Mouse (Mus musculus) liver (tissue): ENCODE data around the gene Sgsm2.

Experiments
- DNase-seq: peaks from one replicate; pipeline ENCODE4 v3.0.0-alpha.2; 2020; ENCODE audit warnings: mixed read lengths

The Sgsm2 gene

GRCm38 (mm10) chr11:74840739-74841138, 56.1 kb downstream of the Sgsm2 start:
- DNase-seq: no peak

DNA sequence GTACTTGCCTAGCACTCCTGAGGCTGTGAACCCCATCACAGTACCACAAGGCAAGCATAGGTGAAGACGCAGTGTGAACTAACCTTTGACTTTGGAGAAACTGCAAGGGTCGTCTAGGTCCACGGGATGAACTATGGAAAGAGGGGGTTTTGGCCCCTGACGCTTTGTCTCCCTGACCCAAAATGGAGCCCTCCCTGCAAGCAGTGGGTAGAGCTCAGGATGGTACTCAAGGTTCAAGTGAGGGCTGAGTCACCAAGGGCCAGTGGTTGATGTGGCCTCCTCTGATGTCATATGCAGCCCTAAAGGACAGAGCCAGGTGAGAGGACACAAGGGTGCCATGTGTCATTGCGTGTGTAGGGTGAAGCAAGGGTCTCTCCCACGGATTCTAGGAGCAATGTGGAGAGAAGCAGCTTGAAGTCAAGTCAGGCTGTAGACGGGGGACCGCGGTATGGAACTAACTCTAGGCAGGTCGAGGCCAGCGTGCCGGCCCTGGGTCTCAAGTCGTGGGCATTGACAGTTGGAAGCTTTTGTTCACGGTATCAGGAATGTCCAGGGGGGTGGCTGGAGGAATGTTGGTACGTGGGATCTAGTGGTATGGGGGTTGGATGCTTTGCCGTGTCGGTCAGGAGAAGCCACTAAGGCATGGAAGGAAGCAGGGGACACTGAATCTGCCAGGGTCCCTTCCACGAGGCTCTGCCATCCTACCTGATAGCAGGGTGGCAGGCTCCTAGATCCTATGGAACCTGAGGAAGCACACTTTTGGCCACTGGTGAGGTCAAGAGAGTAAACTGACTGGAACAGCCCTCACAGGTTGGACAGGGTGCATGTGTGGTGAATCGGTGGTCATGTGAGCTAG, 56.8 kb downstream of the Sgsm2 start:
- DNase-seq: no peak

- DNase-seq: peak; percentile 85
Measured at GRCm38 (mm10) chr11:74838971-74839370, 57.9 kb downstream of the Sgsm2 start.

- DNase-seq: peak; percentile 98
Measured at GRCm38 (mm10) chr11:74838441-74838840, 58.4 kb downstream of the Sgsm2 start.

DNA sequence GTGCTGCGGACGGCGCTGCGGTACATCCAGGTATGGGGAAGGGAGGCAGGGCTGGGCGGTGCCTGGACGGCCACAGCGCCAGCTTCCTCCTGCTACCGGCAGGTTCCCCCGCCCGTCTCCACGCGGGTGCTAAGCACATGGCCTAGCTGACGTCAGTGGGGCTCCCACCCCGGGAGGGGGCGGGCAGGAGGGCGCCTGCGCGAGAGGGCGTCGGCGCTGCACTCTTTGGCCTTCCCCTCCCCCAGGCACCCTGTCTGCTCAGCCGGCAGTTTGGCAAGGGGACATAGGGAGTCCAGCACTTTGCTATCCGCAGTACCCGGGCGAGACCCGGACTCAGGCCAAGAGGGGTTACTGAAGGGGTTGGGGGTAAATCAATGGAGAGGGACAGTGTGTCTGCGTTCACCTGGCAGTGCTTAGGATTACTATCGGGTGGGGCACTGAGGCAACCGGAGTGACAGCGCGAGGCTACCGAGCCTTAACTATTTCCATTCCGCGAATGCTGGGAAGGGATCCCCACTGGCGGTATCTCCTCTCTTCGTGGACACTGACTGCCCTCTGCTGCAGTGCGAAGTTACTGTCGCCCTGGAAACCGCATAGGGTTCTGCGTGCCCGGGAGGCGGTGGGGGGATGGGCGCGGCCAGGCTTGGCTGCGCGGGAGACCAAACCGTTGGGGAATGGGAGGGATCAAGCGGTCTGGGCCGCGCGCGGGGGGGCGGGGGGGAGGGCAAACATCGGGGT, 59.0 kb downstream of the Sgsm2 start:
- peak; percentile 97 for DNase-seq

- no peak for DNase-seq
Measured at GRCm38 (mm10) chr11:74837056-74837693, 59.7 kb downstream of the Sgsm2 start.

DNA sequence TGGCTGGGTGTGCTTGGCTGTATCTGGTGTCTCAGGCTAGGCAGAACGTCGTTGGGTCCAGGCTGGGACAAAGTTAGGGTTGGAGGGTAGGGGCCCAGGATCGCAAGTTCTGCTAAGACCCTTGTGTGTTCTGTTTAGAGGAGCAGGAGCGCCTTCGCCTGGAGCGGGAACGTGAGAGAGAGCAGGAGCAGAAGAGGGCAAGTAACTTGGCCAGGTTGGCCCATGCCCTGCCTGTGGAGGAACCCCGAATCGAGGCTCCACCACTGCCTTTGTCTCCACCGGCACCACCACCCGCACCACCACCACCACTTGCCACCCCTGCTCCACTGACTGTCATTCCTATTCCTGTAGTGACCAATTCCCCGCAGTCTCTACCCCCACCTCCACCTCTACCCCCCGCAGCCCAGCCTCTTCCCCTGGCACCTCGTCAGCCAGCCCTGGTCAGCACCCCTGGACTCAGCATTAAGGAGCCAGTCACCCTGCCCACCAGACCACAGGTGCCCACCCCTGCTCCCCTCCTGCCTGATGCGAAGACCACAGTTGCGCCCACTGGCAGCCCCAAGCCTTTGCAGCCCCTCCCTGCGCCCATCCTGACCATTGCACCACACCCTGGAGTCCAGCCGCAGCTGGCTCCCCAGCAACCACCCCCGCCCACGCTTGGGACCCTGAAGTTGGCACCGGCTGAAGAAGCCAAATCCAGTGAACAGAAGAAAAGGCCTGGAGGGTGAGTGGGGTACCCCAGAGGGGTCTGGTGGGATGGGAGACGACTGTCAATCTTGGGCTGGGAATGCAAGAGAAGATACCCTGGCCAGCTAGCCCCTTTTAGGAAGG, 60.4 kb downstream of the Sgsm2 start:
- no peak for DNase-seq

DNA sequence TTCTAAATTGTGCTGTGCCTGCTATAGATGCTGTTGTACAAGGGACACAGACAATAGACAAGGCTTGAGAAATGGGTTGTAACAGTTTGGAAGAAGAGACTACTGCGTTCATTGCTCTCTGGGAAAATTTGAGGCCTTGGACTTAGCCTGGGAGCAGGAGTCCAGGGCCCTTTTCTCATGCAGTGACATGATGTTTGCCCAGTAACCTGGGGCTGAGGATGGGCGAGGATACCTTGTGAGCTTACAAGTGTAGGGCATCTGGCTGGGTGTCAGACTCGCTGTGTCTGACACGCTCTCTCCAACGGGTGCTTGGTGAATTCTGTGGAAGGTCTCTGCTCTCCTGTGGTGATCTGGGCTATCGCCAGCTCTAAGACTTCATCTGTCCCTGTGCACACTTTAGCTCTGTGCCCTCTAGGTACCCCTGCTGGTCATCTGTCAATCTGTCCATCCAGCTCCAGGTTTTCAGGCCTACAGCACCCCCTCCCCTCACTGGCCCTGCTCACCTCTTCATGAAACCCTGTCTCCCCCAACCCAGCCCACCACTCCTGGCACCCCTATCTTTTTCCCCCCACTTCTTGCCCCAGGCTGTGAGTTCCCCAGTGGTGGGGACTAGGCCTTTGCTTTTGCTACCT, 61.2 kb downstream of the Sgsm2 start:
- no peak for DNase-seq

GRCm38 (mm10) chr11:74834650-74835277, 62.1 kb downstream of the Sgsm2 start:
- no peak for DNase-seq

GRCm38 (mm10) chr11:74834359-74834638, 62.6 kb downstream of the Sgsm2 start:
- DNase-seq: no peak

DNA sequence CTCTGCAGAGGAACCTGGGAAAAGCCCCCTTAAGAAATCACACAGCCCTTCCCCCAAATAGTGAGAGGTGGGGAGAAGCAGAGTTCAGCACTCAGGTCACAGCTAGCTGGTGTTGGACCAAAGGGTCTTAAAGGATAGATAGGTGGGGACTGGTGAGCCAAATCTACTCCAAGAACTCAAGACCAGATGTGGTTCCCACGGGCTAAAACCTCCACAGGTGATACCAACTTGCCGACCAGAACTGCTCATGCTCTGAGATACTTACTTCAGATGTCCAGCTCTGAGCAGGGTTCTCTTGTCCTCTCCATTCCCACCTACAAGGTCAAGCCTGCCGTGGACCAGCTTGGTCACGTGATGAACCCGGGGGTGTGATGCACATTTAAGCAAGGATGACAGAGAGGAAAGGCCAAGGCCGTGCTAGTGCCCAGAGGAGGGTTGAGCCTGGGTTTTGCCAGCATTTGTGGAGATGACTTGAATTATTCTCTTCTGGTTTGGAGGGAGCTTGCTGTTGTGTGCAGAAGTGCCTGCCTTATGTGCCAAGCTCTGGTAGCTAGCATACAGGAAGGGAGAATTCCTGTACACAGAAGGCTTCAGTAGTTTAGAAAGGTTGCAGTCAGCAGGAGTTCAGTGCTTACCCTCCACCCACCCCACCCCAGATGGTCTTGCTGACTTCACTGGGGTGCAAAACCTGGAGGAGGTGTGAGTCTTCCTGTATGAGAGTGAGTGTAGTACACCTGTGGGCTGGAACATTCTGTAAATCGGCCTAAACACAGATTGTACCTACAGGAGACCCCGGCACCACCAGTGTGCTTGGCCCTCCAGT, 63.1 kb downstream of the Sgsm2 start:
- DNase-seq: no peak

DNA sequence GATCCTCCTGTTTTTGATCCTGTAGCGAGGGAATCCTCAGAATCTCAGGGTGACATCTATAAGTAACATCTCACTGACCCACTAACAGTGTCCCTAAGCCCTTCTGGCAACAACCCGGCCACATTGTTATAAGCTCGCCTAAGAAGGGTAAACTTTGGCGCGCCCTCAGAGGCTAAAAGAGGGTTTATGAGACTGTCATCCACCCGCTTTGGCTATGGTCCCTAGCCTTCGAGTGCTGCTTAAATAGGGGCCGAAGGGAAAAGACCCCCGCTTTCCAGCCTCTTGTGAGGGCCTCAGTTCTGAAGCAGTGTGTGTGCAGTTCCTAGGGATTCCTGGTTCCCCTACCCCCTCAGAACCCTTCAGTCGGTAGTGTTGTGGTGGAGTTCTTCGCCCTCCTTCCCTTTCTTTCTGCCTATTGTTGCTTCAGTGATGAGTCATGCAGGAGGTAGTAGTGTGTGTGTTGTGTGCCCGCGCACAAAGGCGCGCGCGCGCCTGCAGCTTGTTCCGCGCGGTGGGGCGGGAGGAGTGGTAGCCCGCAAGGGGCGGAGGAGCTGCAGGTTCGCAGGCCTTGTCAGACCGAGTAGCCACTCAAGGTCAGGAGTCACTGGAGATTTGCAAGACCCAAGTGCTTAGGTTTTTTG, 64.2 kb downstream of the Sgsm2 start:
- DNase-seq: peak; percentile 79

DNA sequence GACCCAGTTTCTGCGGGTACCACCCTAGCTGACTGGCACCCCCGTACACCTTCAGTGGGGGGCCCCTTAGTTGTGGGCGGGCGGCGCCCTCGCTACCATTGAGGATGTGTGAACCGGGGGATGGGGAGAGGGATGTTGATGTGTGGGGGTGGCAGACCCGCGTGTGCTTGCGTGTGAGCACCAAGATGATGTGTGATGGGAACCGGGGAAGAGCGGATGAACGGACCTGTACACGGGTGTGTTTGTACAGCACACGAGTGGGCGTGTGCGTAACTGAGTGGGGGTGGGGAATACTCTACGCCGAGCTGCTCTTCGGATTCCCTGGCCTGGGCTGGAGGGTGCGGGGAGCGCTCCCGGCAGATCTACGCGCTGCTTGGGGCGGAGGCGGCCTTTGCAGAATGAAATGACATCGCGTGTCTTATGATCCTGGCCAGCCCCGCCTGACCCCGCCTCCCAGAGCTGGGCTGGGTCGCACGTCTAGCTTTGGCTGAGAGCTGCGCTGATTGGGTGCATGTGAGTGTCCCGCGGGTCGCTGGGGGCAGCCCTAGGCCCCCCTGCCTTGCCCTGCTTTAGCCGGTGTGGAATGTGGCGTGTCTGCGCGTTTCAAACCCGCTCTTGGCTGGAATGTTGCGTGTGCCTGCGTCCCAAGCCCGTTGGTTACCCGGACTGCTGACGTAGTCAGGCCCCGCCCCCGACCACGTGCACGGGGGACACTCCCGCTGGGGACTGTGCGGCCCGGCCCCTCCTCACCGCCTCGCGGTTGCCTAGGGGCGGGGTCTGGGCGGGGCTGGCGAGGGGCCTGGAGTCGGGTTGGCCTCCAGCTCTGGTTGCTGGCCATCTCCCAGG, 65.0 kb downstream of the Sgsm2 start:
- DNase-seq: peak; percentile 99

GRCm38 (mm10) chr11:74831191-74831605, 65.7 kb downstream of the Sgsm2 start:
- peak; percentile 68 for DNase-seq

- DNase-seq: peak; percentile 96
Measured at GRCm38 (mm10) chr11:74830256-74831161, 66.4 kb downstream of the Sgsm2 start, which contains the start of gene Mnt. TSS of gene Mnt (plus strand) at chr11:74830920.

DNA sequence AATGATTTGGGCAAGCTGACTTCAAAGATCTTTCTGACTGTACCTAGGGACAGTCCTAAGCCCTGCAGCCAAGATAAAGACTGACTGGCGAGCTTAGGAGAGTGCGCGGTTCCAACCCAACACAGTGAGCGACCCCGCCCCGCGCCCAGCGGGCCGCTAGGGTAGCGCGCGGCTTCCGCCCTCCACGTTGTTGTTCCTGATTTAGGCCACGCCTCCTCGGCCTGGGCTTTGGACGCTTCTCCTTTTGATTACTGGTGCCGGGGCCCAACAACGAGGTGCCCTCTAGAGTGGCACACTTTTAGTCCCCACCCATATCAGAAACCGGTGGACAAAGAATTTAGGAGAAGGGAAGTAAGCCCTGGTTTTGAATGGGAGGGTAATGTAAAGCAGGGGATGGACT, 67.0 kb downstream of the Sgsm2 start:
- peak; percentile 89 for DNase-seq

DNA sequence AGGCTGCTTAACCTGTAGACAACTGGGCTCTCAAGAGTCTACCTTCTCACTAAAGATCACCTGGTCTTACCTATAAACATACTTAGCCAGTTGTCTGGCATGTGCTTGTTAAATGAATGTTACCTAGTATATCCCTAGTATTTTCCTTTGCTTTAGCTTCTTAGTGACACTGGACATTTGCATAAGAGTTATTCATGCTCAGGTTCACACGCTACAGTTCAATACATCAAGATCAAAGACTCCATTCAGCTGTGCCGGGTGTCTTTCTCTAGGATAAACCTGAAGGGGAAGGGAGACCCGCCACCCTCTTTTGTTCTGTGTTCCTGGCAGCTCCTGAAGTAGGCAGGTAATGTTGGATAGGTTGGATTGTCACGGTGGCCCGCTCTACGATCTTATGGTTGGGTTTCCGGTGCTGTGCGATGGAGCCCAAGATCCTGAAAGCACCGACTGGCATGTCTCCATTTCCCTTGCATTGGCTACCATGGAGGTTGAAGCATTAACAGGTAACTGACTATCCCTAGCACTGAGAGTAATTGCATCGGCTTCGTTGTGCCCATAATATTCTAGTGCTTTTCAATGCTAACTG, 67.8 kb downstream of the Sgsm2 start:
- DNase-seq: no peak

DNA sequence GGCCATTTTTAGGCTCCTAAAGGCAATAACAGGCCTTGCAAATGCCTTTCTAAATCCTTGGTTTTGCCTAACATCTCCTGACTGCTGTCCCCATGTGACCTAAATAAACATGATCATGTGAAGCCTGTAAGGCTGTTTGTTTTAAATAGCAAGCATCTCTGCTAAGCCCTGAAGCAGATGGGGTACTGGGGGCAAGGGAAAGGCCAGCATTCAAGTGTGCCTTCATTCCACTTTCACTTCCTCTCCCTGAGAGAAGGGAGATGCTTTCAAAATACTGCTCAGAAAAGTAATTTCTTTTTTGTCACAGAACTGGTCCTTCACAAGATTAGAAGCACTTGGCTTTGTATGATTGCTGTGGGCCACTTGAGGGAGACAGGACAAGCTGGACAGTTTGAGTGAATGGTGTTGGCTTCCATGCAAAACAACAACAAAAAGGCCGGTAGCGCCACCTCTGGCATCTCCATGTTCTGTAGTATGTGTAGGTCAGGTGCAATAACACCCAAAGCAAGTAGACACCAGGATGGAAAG, 68.4 kb downstream of the Sgsm2 start:
- no peak for DNase-seq
